Mouse (Mus musculus): Measurements from ENCODE around the gene Gm5108.

Gm5108 gene

DNA sequence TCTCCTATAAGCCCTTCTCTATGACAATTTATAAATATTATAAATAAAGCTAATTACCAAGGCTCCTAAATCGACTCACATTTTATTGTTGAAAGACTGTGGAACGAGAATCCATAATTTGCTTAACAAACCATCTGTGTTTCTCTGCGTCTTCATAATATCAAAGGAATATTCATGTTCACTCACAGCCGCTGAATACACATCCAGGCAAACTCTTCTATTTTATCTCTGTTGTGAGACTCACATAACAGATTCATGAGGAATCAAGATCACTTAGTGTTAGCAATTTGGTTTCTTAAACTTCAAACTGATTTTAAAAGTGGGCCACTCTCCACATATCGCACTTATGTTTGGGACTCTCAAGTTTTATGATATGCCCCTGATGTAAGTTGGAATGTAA lies 6.6 kb downstream of the Gm5108 start:
- Histone ChIP-seq H3K4me1 (replicated peaks; ENCODE audit: low read depth, low read length) (no peaks in the 10 kb centered on the region), H3K27me3 (ENCODE audit: insufficient read depth, low read length) (no peaks in the 10 kb centered on the region), H3K9me3 (ENCODE audit: low read length) (peaks cover 10% of the 10 kb centered on the region), H3K36me3 (ENCODE audit: insufficient read depth, low read length) (no peaks in the 10 kb centered on the region), H3K4me3 (replicated peaks; ENCODE audit: low read length) (no peak overlapping the region)
- TF ChIP-seq CTCF (conservative IDR thresholded peaks at IDR 0.05; ENCODE audit: low read length), result no peak
- no peak for TF ChIP-seq POU5F1 (IDR thresholded peaks at IDR 0.05; ENCODE audit: borderline replicate concordance, low read length)
- no peak for TF ChIP-seq NANOG (IDR thresholded peaks at IDR 0.05; ENCODE audit: borderline replicate concordance, low read length)

DNA sequence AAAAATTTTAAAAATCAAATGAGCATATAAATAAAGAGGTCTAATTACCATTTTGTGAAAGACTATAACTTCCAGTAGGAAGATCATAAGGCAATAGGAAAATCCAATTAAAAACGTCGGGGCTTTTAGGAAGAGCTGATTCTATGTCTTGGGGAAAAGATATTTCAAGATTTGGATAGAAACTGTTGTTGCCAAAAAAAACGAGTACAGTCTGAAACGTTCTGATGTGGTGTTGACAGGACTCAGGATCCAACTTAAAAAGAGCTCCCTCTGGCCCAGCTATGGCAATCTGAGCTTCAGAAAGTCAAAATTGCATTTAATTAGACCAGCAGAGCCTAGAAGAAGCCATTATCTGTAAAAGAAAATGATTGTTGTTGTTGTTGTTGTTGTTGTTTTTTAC lies 12.6 kb downstream of the Gm5108 start:
- no peaks in the 10 kb centered on the region for H3K27me3 ChIP-seq (ENCODE audit: insufficient read depth, low read length)
- TF ChIP-seq CTCF (conservative IDR thresholded peaks at IDR 0.05; ENCODE audit: low read length) (no peak), POU5F1 (IDR thresholded peaks at IDR 0.05; ENCODE audit: borderline replicate concordance, low read length) (no peak), NANOG (IDR thresholded peaks at IDR 0.05; ENCODE audit: borderline replicate concordance, low read length) (no peak)
- no peaks in the 10 kb centered on the region for H3K9me3 ChIP-seq (ENCODE audit: low read length)
- no peak overlapping the region for H3K4me3 ChIP-seq (replicated peaks; ENCODE audit: low read length)
- no peaks in the 10 kb centered on the region for H3K4me1 ChIP-seq (replicated peaks; ENCODE audit: low read depth, low read length)
- no peaks in the 10 kb centered on the region for H3K36me3 ChIP-seq (ENCODE audit: insufficient read depth, low read length)

DNA sequence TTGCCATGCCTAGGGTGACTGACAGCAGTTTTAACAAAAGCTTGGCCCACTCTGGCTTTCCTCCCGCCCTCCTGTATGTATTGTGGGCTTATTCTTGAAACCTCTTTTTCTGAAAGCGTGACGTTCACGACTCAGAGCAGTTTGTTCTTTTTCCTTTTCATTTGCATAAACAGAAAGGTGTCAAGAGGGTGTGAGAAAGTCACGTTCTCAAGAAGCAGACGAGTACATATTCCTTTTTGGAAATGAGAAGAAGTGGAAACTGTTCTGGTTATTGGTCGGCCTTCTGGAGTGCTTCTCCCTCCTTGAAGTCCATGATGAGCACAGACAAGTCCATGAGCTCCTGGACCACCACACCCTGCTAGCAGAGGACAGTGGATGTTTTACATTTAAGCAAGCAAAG lies 14.0 kb downstream of the Gm5108 start:
- H3K9me3 ChIP-seq (ENCODE audit: low read length), result no peaks in the 10 kb centered on the region
- H3K4me1 ChIP-seq (replicated peaks; ENCODE audit: low read depth, low read length), result 0 out of 2 replicates have a peak, but pooled peaks cover 4% of the 10 kb centered on the region
- H3K36me3 ChIP-seq (ENCODE audit: insufficient read depth, low read length), result no peaks in the 10 kb centered on the region
- TF ChIP-seq NANOG (IDR thresholded peaks at IDR 0.05; ENCODE audit: borderline replicate concordance, low read length) (no peak), CTCF (conservative IDR thresholded peaks at IDR 0.05; ENCODE audit: low read length) (no peak), POU5F1 (IDR thresholded peaks at IDR 0.05; ENCODE audit: borderline replicate concordance, low read length) (no peak)
- H3K4me3 ChIP-seq (replicated peaks; ENCODE audit: low read length), result no peak overlapping the region
- H3K27me3 ChIP-seq (ENCODE audit: insufficient read depth, low read length), result no peaks in the 10 kb centered on the region

DNA sequence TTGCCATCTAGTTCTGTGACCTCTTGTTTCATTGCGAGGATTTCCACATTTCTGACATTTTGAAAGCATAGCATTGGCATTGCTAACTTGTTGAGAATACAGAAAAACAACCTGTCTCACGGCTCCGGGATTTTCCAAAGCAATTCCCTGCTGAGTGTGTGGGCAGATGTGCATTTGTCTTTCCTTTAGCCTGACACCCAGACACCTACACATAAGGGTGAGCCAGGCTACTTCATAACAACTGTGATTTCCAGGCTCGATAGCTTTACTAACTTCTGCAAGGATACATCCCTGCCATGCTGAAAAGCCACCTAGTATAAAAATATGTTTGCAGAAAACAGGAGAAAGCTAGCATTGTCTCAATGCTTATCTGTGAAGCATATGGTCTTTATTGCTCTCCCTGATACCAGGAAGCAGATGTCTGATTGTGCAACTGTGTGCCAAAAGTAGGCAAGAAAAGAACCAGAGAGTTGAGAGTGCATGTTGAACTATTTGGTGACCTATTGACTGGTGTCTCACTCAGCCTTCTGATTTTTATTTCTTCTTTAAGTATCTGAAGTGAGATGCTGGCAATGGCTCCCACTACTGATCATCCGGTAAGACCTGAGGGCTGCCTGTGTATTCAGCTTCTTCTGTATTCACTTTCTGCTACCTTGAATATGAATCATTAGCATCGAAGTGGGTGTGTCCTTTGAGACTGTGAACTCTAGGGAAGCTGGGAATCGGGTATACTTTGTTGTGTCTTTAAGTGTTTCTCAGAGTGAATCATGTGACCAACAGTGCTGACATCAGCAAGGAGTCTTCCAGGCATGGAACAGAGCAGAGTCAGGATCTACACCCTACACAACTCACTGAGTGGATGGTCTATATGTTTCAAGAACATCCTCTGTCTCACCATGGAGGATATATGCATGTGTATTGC lies 20.5 kb downstream of the Gm5108 start:
- H3K4me3 ChIP-seq (replicated peaks; ENCODE audit: low read length), result no peak overlapping the region
- 0 out of 2 replicates have a peak, but pooled peaks cover 4% of the 10 kb centered on the region for H3K4me1 ChIP-seq (replicated peaks; ENCODE audit: low read depth, low read length)
- H3K36me3 ChIP-seq (ENCODE audit: insufficient read depth, low read length), result no peaks in the 10 kb centered on the region
- H3K9me3 ChIP-seq (ENCODE audit: low read length), result no peaks in the 10 kb centered on the region
- no peak for TF ChIP-seq CTCF (conservative IDR thresholded peaks at IDR 0.05; ENCODE audit: low read length)
- no peak for TF ChIP-seq NANOG (IDR thresholded peaks at IDR 0.05; ENCODE audit: borderline replicate concordance, low read length)
- no peak for TF ChIP-seq POU5F1 (IDR thresholded peaks at IDR 0.05; ENCODE audit: borderline replicate concordance, low read length)
- no peaks in the 10 kb centered on the region for H3K27me3 ChIP-seq (ENCODE audit: insufficient read depth, low read length)

DNA sequence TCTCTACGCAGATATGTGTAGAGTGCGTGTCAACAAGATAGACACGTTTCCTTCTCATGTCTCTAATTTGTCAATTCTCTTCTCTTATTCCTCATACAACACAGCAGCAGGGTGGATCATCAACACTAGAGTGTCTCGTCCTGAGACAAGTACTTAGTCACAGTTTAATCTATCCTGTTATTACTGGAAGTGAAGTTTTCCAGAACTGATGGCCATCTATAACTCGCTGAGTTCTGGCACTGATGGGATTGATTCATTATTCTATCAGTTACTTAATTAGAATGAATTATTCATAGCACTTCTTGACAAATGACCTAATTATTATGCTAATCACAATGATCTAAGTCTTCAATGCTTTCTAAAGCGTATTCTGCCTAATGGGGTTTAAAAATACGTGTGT lies 28.1 kb downstream of the Gm5108 start:
- Histone ChIP-seq H3K4me1 (replicated peaks; ENCODE audit: low read depth, low read length) (no peaks in the 10 kb centered on the region), H3K4me3 (replicated peaks; ENCODE audit: low read length) (no peak overlapping the region), H3K9me3 (ENCODE audit: low read length) (no peaks in the 10 kb centered on the region), H3K36me3 (ENCODE audit: insufficient read depth, low read length) (no peaks in the 10 kb centered on the region), H3K27me3 (ENCODE audit: insufficient read depth, low read length) (no peaks in the 10 kb centered on the region)
- TF ChIP-seq POU5F1 (IDR thresholded peaks at IDR 0.05; ENCODE audit: borderline replicate concordance, low read length) (no peak), NANOG (IDR thresholded peaks at IDR 0.05; ENCODE audit: borderline replicate concordance, low read length) (no peak), CTCF (conservative IDR thresholded peaks at IDR 0.05; ENCODE audit: low read length) (no peak)

DNA sequence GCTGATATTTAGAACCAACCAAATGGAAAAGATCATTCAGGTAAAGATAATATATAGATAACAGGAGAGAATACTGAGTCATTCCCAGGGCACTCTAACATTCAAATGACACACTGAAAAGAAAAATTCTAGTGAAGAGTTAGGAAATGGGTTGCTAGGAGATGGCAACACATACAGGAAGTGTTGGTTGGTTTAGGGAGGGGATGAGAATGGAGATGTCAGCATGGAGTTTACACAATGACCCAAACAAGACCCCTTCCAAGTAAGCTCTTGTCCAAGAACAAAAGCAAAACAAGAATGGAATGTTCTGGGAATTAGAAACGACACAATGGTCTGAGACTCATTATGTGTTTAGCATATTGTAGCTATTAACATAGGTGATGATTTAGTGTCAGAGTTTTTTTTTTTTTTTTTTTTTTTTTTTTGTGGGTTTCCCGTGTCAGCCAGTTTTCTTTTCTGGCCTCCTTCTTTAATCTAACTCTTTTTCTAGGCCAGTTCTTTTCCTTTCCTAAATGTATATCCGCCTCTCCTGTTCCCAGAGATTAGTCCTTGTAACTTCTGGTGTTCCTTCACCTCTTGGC lies 40.6 kb downstream of the Gm5108 start:
- Histone ChIP-seq H3K9me3 (ENCODE audit: low read length) (no peaks in the 10 kb centered on the region), H3K36me3 (ENCODE audit: insufficient read depth, low read length) (no peaks in the 10 kb centered on the region), H3K4me3 (replicated peaks; ENCODE audit: low read length) (no peak overlapping the region), H3K27me3 (ENCODE audit: insufficient read depth, low read length) (no peaks in the 10 kb centered on the region), H3K4me1 (replicated peaks; ENCODE audit: low read depth, low read length) (no peaks in the 10 kb centered on the region)
- no peak for TF ChIP-seq POU5F1 (IDR thresholded peaks at IDR 0.05; ENCODE audit: borderline replicate concordance, low read length)

DNA sequence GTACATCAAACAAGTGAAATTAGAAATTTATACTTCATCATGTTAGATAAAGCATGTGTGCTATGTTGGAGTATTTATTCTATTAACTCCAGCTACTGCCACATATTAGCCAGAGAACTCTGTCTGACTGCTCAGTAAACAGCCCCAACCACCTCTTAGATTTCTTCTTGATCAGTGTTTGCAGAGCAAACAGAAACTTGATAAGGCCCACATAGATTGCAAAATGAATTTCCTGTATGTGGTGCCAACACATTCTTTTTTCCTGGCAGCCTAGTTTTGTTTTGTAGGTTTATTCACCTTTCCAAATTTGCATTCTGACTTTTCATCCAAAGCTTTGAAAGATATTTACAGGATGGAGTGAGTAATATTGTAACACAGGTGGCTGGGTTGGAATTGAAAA lies 49.0 kb downstream of the Gm5108 start:
- Histone ChIP-seq H3K4me3 (replicated peaks; ENCODE audit: low read length) (no peak overlapping the region), H3K27me3 (ENCODE audit: insufficient read depth, low read length) (no peaks in the 10 kb centered on the region), H3K4me1 (replicated peaks; ENCODE audit: low read depth, low read length) (no peaks in the 10 kb centered on the region), H3K36me3 (ENCODE audit: insufficient read depth, low read length) (no peaks in the 10 kb centered on the region), H3K9me3 (ENCODE audit: low read length) (no peaks in the 10 kb centered on the region)
- TF ChIP-seq CTCF (conservative IDR thresholded peaks at IDR 0.05; ENCODE audit: low read length) (no peak), POU5F1 (IDR thresholded peaks at IDR 0.05; ENCODE audit: borderline replicate concordance, low read length) (no peak)

DNA sequence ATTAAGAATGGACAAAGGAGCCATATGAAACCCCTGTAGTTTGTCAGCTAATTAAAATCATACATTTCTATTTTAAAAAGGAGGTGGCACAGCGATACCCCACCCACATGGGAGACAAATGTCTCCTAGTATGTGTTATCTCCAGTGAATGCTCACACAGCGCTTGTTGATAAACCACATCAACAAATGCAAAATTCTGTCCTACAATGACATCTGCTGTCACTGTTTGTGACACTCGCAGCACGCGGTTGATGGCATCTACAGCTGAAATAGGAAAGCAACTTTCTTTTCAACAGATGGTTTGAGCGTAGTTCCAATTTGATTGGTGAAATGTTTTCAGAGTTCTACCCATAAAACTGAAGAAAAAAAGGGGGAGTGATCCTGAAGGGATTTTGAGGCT lies 61.1 kb downstream of the Gm5108 start:
- Histone ChIP-seq H3K9me3 (ENCODE audit: low read length) (no peaks in the 10 kb centered on the region), H3K27me3 (ENCODE audit: insufficient read depth, low read length) (no peaks in the 10 kb centered on the region), H3K36me3 (ENCODE audit: insufficient read depth, low read length) (no peaks in the 10 kb centered on the region), H3K4me3 (replicated peaks; ENCODE audit: low read length) (no peak overlapping the region), H3K4me1 (replicated peaks; ENCODE audit: low read depth, low read length) (no peaks in the 10 kb centered on the region)
- TF ChIP-seq POU5F1 (IDR thresholded peaks at IDR 0.05; ENCODE audit: borderline replicate concordance, low read length) (no peak), CTCF (conservative IDR thresholded peaks at IDR 0.05; ENCODE audit: low read length) (no peak), NANOG (IDR thresholded peaks at IDR 0.05; ENCODE audit: borderline replicate concordance, low read length) (no peak)

Data from E14TG2a.4 (cell line).